9 mouse cellular contexts compared by ENCODE assay signal in genomic region chr15:79791502-79791901, GRCm38 (mm10). TPM values are rescaled to one million over a fixed set of nuclear protein-coding genes. Genes with fewer than 3 reads are reported as not detected.
A peak's percentile ranks its signal among the peaks of the same experiment; 100 is the strongest.
DNase-seq lines count a peak whose midpoint lies in the region; ATAC-seq and TF ChIP-seq lines count a peak whose summit lies in the region.
"Had no signal": no experiment of that assay in that cellular context is flagged by ENCODE, and none has a peak within 500 bp of the region (broad histone marks: within the 10 kb centered on the region; RNA-seq: fewer than 3 reads in every experiment).

No protein-coding gene starts in this region.

- H3K4me3 ChIP-seq in heart, embryonic 10.5 days = no peak overlapping the region
- H3K4me3 ChIP-seq in heart, embryonic 12.5 days = no peak overlapping the region
- H3K4me3 ChIP-seq in bone marrow, adult 2 months (replicated peaks; ENCODE audit: control insufficient read depth, low read depth, low read length) = no peak overlapping the region
- H3K4me3 ChIP-seq in neural tube, embryonic 11.5 days (ENCODE audit: low read depth, low read length) = no peak overlapping the region
- no peak overlapping the region for H3K4me3 ChIP-seq in left cerebral cortex, adult 2 months
- H3K4me3 ChIP-seq: hindbrain, embryonic 15.5 days had no signal

- no peaks in the 10 kb centered on the region for H3K36me3 ChIP-seq in heart, embryonic 10.5 days
- no peaks in the 10 kb centered on the region for H3K36me3 ChIP-seq in heart, embryonic 12.5 days
- H3K36me3 ChIP-seq in neural tube, embryonic 11.5 days (ENCODE audit: control insufficient read depth, insufficient read depth, low read length) = no peaks in the 10 kb centered on the region

- H3K9me3 ChIP-seq in heart, embryonic 10.5 days = no peaks in the 10 kb centered on the region
- H3K9me3 ChIP-seq in heart, embryonic 12.5 days (replicated peaks) = no peaks in the 10 kb centered on the region
- H3K9me3 ChIP-seq in neural tube, embryonic 11.5 days (ENCODE audit: control insufficient read depth, low read length) = no peaks in the 10 kb centered on the region
- H3K9me3 ChIP-seq: hindbrain, embryonic 15.5 days had no signal

- intact Hi-C loops in left cerebral cortex, adult 2 months (cut with DNase I) = no loop called here

- no peak overlapping the region for H3K4me2 ChIP-seq in heart, embryonic 12.5 days
- no peak overlapping the region for H3K4me2 ChIP-seq in neural tube, embryonic 11.5 days (ENCODE audit: low read depth)
- H3K4me2 ChIP-seq: hindbrain, embryonic 15.5 days had no signal

- TF ChIP-seq CTCF in bone marrow, adult 2 months (IDR thresholded peaks at IDR 0.05; ENCODE audit: control insufficient read depth, insufficient read depth, low read length) = 0 out of 2 replicates have a peak, but pooled peaks have one; percentile 3
- TF ChIP-seq CTCF in left cerebral cortex, adult 2 months (IDR thresholded peaks at IDR 0.05) = no peak

- DNase-seq in heart, embryonic 10.5 days (ENCODE audit: low spot score) = peak; percentile 84
- peak; percentile 58 for DNase-seq in CD4-positive helper T cell, adult 2 months (ENCODE audit: low read depth, low spot score)
- DNase-seq in kidney, postnatal 36 days = peak; percentile 46 to 84
- DNase-seq in neural tube, embryonic 11.5 days (ENCODE audit: low spot score) = peak; percentile 67
- DNase-seq in frontal cortex, postnatal 14 days (ENCODE audit: low spot score in 2 of 2) = no peak
- DNase-seq in left cerebral cortex, adult 2 months (ENCODE audit: extremely low spot score in 1 of 2, low spot score in 2 of 2) = no peak

- no peak for ATAC-seq in heart, embryonic 12.5 days (ENCODE audit: insufficient number of reproducible peaks, low FRiP score)
- no peak for ATAC-seq in neural tube, embryonic 11.5 days (ENCODE audit: insufficient read depth, low FRiP score, low TSS enrichment)

- H3K27ac ChIP-seq in heart, embryonic 10.5 days = no peak overlapping the region
- no peak overlapping the region for H3K27ac ChIP-seq in heart, embryonic 12.5 days (ENCODE audit: poor library complexity, severe bottlenecking)
- no peak overlapping the region for H3K27ac ChIP-seq in bone marrow, adult 2 months (ENCODE audit: control insufficient read depth, insufficient read depth, low read depth, low read length, poor library complexity)
- H3K27ac ChIP-seq in neural tube, embryonic 11.5 days (ENCODE audit: low read depth, low read length) = no peak overlapping the region
- no peak overlapping the region; the same call in 1 of the 2 replicates for H3K27ac ChIP-seq in left cerebral cortex, adult 2 months
- H3K27ac ChIP-seq: hindbrain, embryonic 15.5 days had no signal

- no peak overlapping the region for H3K9ac ChIP-seq in heart, embryonic 12.5 days
- no peak overlapping the region for H3K9ac ChIP-seq in neural tube, embryonic 11.5 days (ENCODE audit: low read length)
- H3K9ac ChIP-seq: hindbrain, embryonic 15.5 days had no signal

- no peak for TF ChIP-seq POLR2A in bone marrow, adult 2 months (IDR thresholded peaks at IDR 0.05; ENCODE audit: borderline replicate concordance, control insufficient read depth, low read depth, low read length)

- peaks cover 11% of the 10 kb centered on the region; the same call in 1 of the 2 replicates for H3K4me1 ChIP-seq in heart, embryonic 10.5 days
- H3K4me1 ChIP-seq in heart, embryonic 12.5 days (replicated peaks) = no peaks in the 10 kb centered on the region
- no peaks in the 10 kb centered on the region for H3K4me1 ChIP-seq in bone marrow, adult 2 months (ENCODE audit: control insufficient read depth, insufficient read depth, low read length)
- peaks cover 5% of the 10 kb centered on the region for H3K4me1 ChIP-seq in neural tube, embryonic 11.5 days (ENCODE audit: control insufficient read depth, insufficient read depth, low read length)

- H3K27me3 ChIP-seq in heart, embryonic 10.5 days (ENCODE audit: insufficient read depth, poor library complexity, severe bottlenecking) = peaks cover 89% of the 10 kb centered on the region
- H3K27me3 ChIP-seq in heart, embryonic 12.5 days (replicated peaks) = peaks cover 94% of the 10 kb centered on the region
- no peaks in the 10 kb centered on the region for H3K27me3 ChIP-seq in neural tube, embryonic 11.5 days (ENCODE audit: control insufficient read depth, insufficient read depth, low read length)

- WGBS in heart, embryonic 10.5 days = 4% methylated on average over 12 of the region's 12 CpGs
- WGBS in heart, embryonic 12.5 days = 2% methylated on average over 12 of the region's 12 CpGs
- WGBS in bone marrow, adult 2 months = 5% methylated on average over 12 of the region's 12 CpGs
- WGBS in neural tube, embryonic 11.5 days = 1% methylated on average over 12 of the region's 12 CpGs

RNA-seq across cellular contexts. Expression of gene Nptxr, which starts 13.1 kb away (rescaled TPM):
- polyA plus RNA-seq in heart, embryonic 10.5 days (2016; fragmentation: Nextera tagmentation; extraction: Ambion mirVana) = 1.1 and 1.2 TPM in 2 replicates
- 2.6 and 2.7 TPM in 2 replicates for polyA plus RNA-seq in heart, embryonic 12.5 days (2016; fragmentation: Nextera tagmentation; extraction: Ambion mirVana)
- 0.40 and 0.60 TPM in 2 replicates for polyA plus RNA-seq in bone marrow, adult 2 months (2011; ENCODE audit: insufficient read depth, insufficient read length, low replicate concordance, missing spikeins)
- polyA plus RNA-seq in neural tube, embryonic 11.5 days (2014; fragmentation: Nextera tagmentation; extraction: Ambion mirVana) = 1.5 and 2.0 TPM in 2 replicates
- total RNA-seq in left cerebral cortex, adult 2 months (2021) = 100 to 1,000 TPM; 800 to 813 TPM

RNA-seq across cellular contexts. Expression of gene Dnal4, which starts 13.9 kb away (rescaled TPM):
- polyA plus RNA-seq in heart, embryonic 10.5 days (2016; fragmentation: Nextera tagmentation; extraction: Ambion mirVana) = 37.3 and 48.0 TPM in 2 replicates
- polyA plus RNA-seq in heart, embryonic 12.5 days (2016; fragmentation: Nextera tagmentation; extraction: Ambion mirVana) = 37.1 TPM in 2 replicates
- polyA plus RNA-seq in bone marrow, adult 2 months (2011; ENCODE audit: insufficient read depth, insufficient read length, low replicate concordance, missing spikeins) = 6.8 and 8.4 TPM in 2 replicates
- polyA plus RNA-seq in neural tube, embryonic 11.5 days (2014; fragmentation: Nextera tagmentation; extraction: Ambion mirVana) = 68.6 and 70.8 TPM in 2 replicates
- 10 to 100 TPM; 53.2 to 54.1 TPM for total RNA-seq in left cerebral cortex, adult 2 months (2021)

RNA-seq across cellular contexts. Expression of gene Npcd, which starts 42.5 kb away (rescaled TPM):
- not detected in 2 replicates for polyA plus RNA-seq in heart, embryonic 10.5 days (2016; fragmentation: Nextera tagmentation; extraction: Ambion mirVana)
- polyA plus RNA-seq in heart, embryonic 12.5 days (2016; fragmentation: Nextera tagmentation; extraction: Ambion mirVana) = 0.21 TPM in 1 of 2 replicates, not detected in the other
- not detected in 2 replicates for polyA plus RNA-seq in bone marrow, adult 2 months (2011; ENCODE audit: insufficient read depth, insufficient read length, low replicate concordance, missing spikeins)
- not detected in 2 replicates for polyA plus RNA-seq in neural tube, embryonic 11.5 days (2014; fragmentation: Nextera tagmentation; extraction: Ambion mirVana)
- 10 to 100 TPM in 1 of 2 experiments, 1 to 10 TPM in 1; 9.7 to 19.7 TPM for total RNA-seq in left cerebral cortex, adult 2 months (2021)

RNA-seq across cellular contexts. Expression of gene Cbx6, which starts 43.0 kb away (rescaled TPM):
- polyA plus RNA-seq in heart, embryonic 10.5 days (2016; fragmentation: Nextera tagmentation; extraction: Ambion mirVana) = 18.9 and 27.1 TPM in 2 replicates
- polyA plus RNA-seq in heart, embryonic 12.5 days (2016; fragmentation: Nextera tagmentation; extraction: Ambion mirVana) = 34.5 and 38.0 TPM in 2 replicates
- 24.2 and 29.0 TPM in 2 replicates for polyA plus RNA-seq in bone marrow, adult 2 months (2011; ENCODE audit: insufficient read depth, insufficient read length, low replicate concordance, missing spikeins)
- 17.3 and 18.0 TPM in 2 replicates for polyA plus RNA-seq in neural tube, embryonic 11.5 days (2014; fragmentation: Nextera tagmentation; extraction: Ambion mirVana)
- 100 to 1,000 TPM; 370 to 387 TPM for total RNA-seq in left cerebral cortex, adult 2 months (2021)

RNA-seq across cellular contexts. Expression of gene Sun2, which starts 49.2 kb away (rescaled TPM):
- 2.4 and 2.9 TPM in 2 replicates for polyA plus RNA-seq in heart, embryonic 10.5 days (2016; fragmentation: Nextera tagmentation; extraction: Ambion mirVana)
- 4.5 and 4.9 TPM in 2 replicates for polyA plus RNA-seq in heart, embryonic 12.5 days (2016; fragmentation: Nextera tagmentation; extraction: Ambion mirVana)
- polyA plus RNA-seq in bone marrow, adult 2 months (2011; ENCODE audit: insufficient read depth, insufficient read length, low replicate concordance, missing spikeins) = 63.2 and 147 TPM in 2 replicates
- polyA plus RNA-seq in neural tube, embryonic 11.5 days (2014; fragmentation: Nextera tagmentation; extraction: Ambion mirVana) = 6.1 and 10.2 TPM in 2 replicates
- total RNA-seq in left cerebral cortex, adult 2 months (2021) = 10 to 100 TPM; 43.9 to 46.5 TPM

Comparison
In these comparisons a context has a peak if more than half of its experiments do, and no peak if none do; other contexts are left out.
1. DNase-seq: peak in heart, embryonic 10.5 days (single experiment), CD4-positive helper T cell, adult 2 months (single experiment), kidney, postnatal 36 days (2 of 2) and neural tube, embryonic 11.5 days (single experiment); none in frontal cortex, postnatal 14 days (0 of 2) and left cerebral cortex, adult 2 months (0 of 2).